Mouse (Mus musculus): ENCODE results near the gene Ss18l1. TPM values are rescaled to one million over a fixed set of nuclear protein-coding genes. Genes with fewer than 3 reads are reported as not detected.

Ss18l1 gene
- total RNA-seq, 2 experiments from 2014 or later = 1.9 to 2.7 TPM

- peak; percentile 72 for DNase-seq
- no peak for TF ChIP-seq CTCF (IDR thresholded peaks at IDR 0.05)
- intact Hi-C loops (cut with DNase I) = loop anchor here (5.0 kb wide), 1 partner anchor 66 kb away; the partner anchor contains the start of gene Taf4
- peak overlapping the region; percentile 93 for H3K4me3 ChIP-seq
- H3K27ac ChIP-seq = peak overlapping the region; percentile 98
These were observed 678 bp downstream of the Ss18l1 start for GRCm38 (mm10) chr2:180042858-180043515.

GRCm38 (mm10) chr2:180045283-180045682, 3.0 kb downstream of the Ss18l1 start:
- no peak overlapping the region for H3K27ac ChIP-seq
- peak; percentile 50 for DNase-seq
- H3K4me3 ChIP-seq = no peak overlapping the region
- intact Hi-C loops (cut with DNase I) = loop anchor here (1.0 kb wide), 1 partner anchor 128 kb away; no protein-coding TSS in a partner anchor
- peak; percentile 76 for TF ChIP-seq CTCF (IDR thresholded peaks at IDR 0.05)

- no peak for DNase-seq
- Histone ChIP-seq H3K27ac (no peak overlapping the region), H3K4me3 (no peak overlapping the region)
- TF ChIP-seq CTCF (IDR thresholded peaks at IDR 0.05) = no peak
- intact Hi-C loops (cut with DNase I) = no loop called here
These were observed 5.3 kb downstream of the Ss18l1 start for GRCm38 (mm10) chr2:180047580-180047979.

- no peak for TF ChIP-seq CTCF (IDR thresholded peaks at IDR 0.05)
- intact Hi-C loops (cut with DNase I) = no loop called here
- DNase-seq = no peak
- Histone ChIP-seq H3K4me3 (no peak overlapping the region), H3K27ac (no peak overlapping the region)
These were observed 5.8 kb downstream of the Ss18l1 start for GRCm38 (mm10) chr2:180047980-180048635.

- peak; percentile 81 for TF ChIP-seq CTCF (IDR thresholded peaks at IDR 0.05)
- Histone ChIP-seq H3K4me3 (no peak overlapping the region), H3K27ac (no peak overlapping the region)
- peak; percentile 86 for DNase-seq
- intact Hi-C loops (cut with DNase I) = loop anchor here (1.0 kb wide), 1 partner anchor 135 kb away; no protein-coding TSS in a partner anchor
These were observed 8.7 kb downstream of the Ss18l1 start for GRCm38 (mm10) chr2:180050986-180051385.

- TF ChIP-seq CTCF (IDR thresholded peaks at IDR 0.05) = peak; percentile 51
- intact Hi-C loops (cut with DNase I) = loop anchor here (1.0 kb wide), 1 partner anchor 136 kb away; no protein-coding TSS in a partner anchor
- Histone ChIP-seq H3K27ac (no peak overlapping the region), H3K4me3 (no peak overlapping the region)
- no peak for DNase-seq
These were observed 9.9 kb downstream of the Ss18l1 start for GRCm38 (mm10) chr2:180051986-180052733.

- no peak for TF ChIP-seq CTCF (IDR thresholded peaks at IDR 0.05)
- DNase-seq = peak; percentile 68
- intact Hi-C loops (cut with DNase I) = no loop called here
- Histone ChIP-seq H3K4me3 (no peak overlapping the region), H3K27ac (no peak overlapping the region)
These were observed 10.7 kb downstream of the Ss18l1 start for GRCm38 (mm10) chr2:180053001-180053400.

- Histone ChIP-seq H3K27ac (no peak overlapping the region), H3K4me3 (no peak overlapping the region)
- no peak for DNase-seq
- intact Hi-C loops (cut with DNase I) = no loop called here
- no peak for TF ChIP-seq CTCF (IDR thresholded peaks at IDR 0.05)
These were observed 21.2 kb downstream of the Ss18l1 start for GRCm38 (mm10) chr2:180063338-180064131.

- peak overlapping the region; percentile 97 for H3K27ac ChIP-seq
- no peak for DNase-seq
- peak overlapping the region; percentile 92 for H3K4me3 ChIP-seq
- TF ChIP-seq CTCF (IDR thresholded peaks at IDR 0.05) = no peak
- intact Hi-C loops (cut with DNase I) = loop anchor here (1.0 to 5.0 kb wide), 2 partner anchors 42 to 99 kb away; no protein-coding TSS in a partner anchor
These were observed 27.6 kb downstream of the Ss18l1 start for GRCm38 (mm10) chr2:180069770-180070480.

GRCm38 (mm10) chr2:180070481-180071453, 28.5 kb downstream of the Ss18l1 start, which contains the start of gene Mtg2:
Gene Mtg2 (plus strand): TSS chr2:180070588.
- intact Hi-C loops (cut with DNase I) = loop anchor here (1.0 to 5.0 kb wide), 2 partner anchors 42 to 99 kb away; no protein-coding TSS in a partner anchor
- DNase-seq = peak; percentile 97
- Histone ChIP-seq H3K27ac (peak within 1 kb of the TSS; percentile 97), H3K4me3 (peak within 1 kb of the TSS; percentile 92)
- TF ChIP-seq CTCF (IDR thresholded peaks at IDR 0.05) = peak; percentile 17; the same call in 1 of the 2 replicates

Data from gastrocnemius, adult 2 months (tissue).